Mouse (Mus musculus) heart, postnatal 0 days (tissue): ENCODE measurements at regions not wholly inside any gene's neighbourhood (a gene's known extent, or its start where the extent isn't known, plus 50 kb on each side); places are given as distances from the start of the nearest gene placed in this dataset.

ENCODE experiments used
- CTCF ChIP-seq: IDR thresholded peaks from 2 replicates; pipeline ENCODE4 v1.5.1; 2016; ENCODE audit warnings: antibody characterized with exemption, control low read depth, low read depth
- EP300 ChIP-seq: IDR thresholded peaks from 2 replicates; pipeline ENCODE4 v1.6.1; 2016; ENCODE audit warnings: antibody characterized with exemption, low read depth

GRCm38 (mm10) chr7:116679195-116679594 is 175.0 kb downstream of the Nucb2 start:
- TF ChIP-seq CTCF (no peak), EP300 (no peak)
